Mouse (Mus musculus) CD8-positive naive resting alpha-beta T cell, adult 2 months (primary cell): ENCODE results near the gene Cdk14.

Experiments
- DNase-seq, 2 experiments: peaks; one replicate each; pipeline ENCODE4 v3.0.0; 2022; ENCODE audit warnings: low read depth in 2 of 2, low spot score in 2 of 2

Cdk14 gene

GRCm38 (mm10) chr5:5007489-5008152 is 412.5 kb downstream of the Cdk14 start:
- no peak for DNase-seq

DNA sequence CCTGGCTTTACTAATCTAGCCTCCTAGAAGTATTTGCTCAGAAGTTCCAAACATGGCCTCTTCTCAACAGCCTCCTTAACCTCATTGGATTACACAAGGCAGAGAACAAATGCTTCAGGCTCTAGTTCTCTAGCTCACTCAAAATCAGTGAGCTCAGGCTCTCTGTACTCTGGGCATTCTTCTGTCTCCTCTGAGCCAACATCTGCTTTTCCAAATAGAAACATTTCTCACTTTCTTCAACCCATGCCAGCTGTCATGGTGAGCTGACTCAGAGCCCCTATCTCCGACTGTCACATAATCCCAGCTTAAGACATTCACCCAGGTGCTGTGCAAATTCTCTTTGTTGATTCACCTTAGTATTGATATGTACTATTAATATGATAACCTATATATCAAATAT is 414.5 kb downstream of the Cdk14 start:
- no peak for DNase-seq

DNA sequence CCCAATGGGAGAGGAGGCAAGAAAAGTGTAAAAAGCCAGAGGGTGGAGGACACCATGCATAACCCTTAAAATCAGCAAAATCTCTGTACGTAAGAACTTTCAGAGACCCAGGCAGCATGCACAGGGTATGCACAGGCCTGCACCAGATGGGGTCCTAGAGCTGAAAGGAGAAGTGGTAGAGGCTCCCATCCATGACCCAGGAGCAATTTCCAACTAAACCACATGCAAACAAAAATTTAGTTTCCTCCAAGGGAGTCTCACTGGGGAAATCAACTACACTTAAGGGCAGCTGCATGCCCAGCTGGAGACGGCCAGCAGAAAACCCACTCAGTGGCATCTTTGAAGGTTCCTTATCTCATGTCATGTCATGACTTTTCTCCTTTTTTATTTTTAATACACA is 415.4 kb downstream of the Cdk14 start:
- no peak for DNase-seq

DNA sequence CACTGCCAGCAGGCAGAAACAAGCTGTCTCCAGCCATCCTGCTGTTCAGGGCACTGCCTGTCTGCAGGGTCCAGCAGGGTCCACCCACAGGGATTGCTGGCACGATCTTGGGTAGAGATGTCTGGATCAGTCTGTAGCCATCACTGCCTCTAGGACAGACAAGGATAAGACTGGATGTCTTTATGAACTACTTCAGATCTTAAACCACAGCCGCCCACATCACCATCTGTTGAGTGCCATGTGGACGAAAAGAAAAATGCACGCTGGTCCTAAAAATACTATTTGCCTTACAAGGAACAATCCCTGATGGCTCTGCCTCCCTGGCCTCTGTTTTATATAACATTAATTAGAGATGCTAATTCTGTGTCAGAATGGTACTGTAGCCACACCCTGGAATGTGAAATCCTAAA is 426.9 kb downstream of the Cdk14 start:
- no peak for DNase-seq

DNA sequence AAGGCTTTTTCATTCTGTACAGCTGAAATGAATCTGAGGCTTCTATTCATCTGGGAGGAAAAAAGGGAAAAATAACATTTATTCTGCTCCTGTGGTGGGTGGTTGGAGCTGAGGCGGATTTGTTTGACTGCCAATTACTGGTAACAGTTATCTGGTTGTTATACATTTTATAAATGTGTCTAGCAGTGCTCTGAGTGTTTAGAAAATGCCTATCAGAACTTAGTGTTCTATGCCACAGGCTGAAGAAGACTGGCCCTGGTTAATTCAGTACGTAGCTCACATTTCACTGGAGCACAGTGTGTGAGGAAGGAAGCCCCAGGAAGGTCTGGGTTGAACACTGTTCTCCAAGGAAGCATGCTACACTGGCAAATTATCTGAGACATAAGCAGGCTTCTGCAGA is 429.1 kb downstream of the Cdk14 start:
- DNase-seq, result no peak

DNA sequence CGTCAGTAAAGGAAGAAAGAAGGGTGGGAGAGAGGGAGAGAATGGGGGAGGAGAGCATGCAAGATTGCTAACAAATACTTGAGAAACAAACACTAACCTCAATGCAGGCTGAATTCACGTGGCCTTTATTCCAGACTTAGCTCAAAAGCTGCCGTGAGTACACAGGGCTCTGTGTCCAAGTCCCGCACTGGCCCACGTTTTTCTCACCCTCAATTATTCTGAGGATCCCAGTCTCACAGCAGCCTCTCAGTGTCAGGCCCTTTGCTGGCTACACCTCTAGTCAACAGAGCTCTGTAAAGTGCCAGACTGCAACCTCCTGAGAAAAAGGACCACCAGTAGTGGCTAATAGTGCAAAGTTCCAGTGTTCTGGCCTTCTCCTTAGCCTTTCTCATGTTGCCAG is 429.9 kb downstream of the Cdk14 start:
- no peak for DNase-seq

DNA sequence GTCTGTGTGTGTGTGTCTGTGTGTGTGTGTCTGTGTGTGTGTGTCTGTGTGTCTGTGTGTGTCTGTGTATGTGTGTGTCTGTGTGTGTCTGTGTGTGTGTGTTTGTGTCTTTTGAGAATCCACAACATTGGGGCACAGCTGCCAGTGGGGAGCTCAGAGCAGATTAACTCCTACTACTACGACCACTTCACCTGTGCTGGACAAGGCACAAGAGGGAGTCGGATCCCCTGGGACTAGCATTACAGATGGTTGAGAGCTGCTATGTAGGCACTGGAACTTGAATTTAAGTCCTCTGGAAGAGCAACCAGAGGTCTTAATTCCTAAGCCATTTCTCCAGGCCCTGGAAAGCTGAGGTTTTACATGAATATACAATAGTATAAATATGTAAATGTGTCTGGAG is 433.9 kb downstream of the Cdk14 start:
- no peak for DNase-seq

- no peak for DNase-seq
Observed at GRCm38 (mm10) chr5:4979551-4979950, 440.6 kb downstream of the Cdk14 start.

- DNase-seq, result no peak
Observed at GRCm38 (mm10) chr5:4973408-4973807, 446.7 kb downstream of the Cdk14 start.

DNA sequence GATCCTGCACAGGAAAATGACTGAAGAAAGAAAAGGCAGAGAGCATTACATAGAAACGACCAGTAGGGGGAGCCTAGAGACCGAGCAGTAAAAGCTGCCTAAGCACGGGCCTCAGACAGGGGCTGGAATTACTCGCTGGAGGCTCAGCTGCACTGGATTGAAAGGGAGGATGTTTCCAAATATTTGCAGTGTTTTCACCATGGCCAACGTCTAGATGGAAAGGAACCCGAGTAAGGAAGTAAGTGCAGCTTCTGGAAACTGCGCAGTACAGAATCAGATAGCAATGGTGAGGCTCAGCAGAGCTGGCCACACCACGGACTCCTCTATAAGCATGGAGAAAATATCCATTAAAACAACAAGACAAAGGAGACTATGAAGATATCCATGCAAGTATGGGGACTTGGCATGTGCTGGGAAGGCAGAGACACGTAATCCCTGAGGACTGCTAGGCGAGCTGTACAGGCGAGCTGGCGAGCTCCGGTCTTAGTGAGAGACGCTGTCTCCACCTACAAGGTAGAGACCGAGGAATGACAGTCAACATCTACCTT is 458.0 kb downstream of the Cdk14 start:
- DNase-seq, result no peak

DNA sequence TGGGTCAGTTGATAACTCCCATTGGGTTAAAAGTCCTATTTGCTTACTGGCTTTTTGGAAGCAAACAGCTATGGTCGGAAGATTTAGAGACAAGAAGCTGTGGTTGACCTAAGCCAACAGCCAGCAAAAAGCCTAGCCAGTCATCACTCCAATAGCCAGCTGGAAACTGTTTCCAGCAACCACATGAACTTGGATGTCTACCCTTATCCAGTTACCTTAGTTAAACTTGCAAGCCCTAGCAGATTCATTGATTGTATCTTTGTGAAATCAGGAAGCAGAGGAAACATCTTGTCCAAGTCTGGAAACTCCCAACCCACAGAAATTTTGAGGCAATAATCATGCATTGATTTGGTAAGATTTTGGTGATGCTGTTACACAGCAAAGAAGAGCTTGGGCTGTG is 458.5 kb downstream of the Cdk14 start:
- DNase-seq, result no peak

GRCm38 (mm10) chr5:4959446-4959845 is 460.7 kb downstream of the Cdk14 start:
- DNase-seq, result no peak

DNA sequence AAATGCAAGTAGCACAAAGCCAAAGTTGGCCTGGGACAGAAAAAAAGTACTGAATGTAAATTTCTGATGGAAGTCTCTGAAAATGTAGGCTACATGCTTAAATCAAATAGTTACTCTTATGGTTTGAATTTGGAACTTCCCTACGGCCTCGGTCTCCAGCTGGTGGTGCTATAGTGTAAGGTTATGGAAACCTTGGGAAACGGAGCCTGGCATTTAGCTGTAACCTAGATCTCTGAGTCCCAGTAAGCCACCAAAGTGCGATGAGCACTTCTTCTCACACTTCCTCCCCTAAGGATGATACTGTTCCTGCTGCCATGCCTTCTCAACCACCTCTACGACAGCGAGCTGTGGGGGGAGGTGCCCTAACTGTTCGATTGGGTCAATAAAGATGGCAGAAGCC is 464.1 kb downstream of the Cdk14 start:
- DNase-seq, result no peak

DNA sequence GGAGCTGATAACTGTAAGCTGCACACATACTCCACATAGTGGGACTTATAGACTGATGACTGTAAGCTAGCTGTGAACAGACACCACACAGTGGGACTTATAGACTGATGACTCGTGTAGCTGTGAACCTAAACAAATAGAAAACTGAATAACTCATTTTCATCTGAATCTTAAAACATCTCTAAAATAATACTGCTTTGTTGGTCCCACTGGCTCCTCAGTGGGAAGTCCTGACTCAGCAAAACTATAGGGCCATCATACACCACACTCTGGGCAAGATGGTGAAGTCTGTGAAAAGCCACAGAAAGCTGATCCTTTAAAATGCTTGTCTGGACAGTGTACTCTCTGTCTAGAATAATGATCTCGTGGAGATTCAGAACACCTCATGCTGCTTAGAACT is 464.7 kb downstream of the Cdk14 start:
- DNase-seq, result no peak

DNA sequence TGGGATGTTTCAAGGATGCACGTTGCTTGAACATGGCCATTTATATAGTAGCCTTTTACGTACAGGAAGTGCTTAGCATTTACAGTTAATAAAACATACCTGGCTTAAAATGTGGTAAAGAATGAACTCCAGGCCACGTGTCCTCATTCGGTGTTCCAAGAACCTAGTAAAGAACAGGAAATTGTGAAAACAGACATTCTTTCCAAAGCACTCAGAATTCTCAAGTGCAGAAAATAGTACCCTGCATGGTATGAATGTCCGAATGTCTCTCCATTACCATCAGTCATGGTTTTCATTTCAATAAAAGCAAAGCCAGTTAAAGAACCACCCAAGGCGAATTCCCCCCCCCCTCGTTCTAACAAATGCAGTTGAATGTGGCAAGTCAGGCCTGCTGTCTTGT is 470.7 kb downstream of the Cdk14 start:
- no peak for DNase-seq

- no peak for DNase-seq
Observed at GRCm38 (mm10) chr5:4948090-4948954, 471.8 kb downstream of the Cdk14 start.

DNA sequence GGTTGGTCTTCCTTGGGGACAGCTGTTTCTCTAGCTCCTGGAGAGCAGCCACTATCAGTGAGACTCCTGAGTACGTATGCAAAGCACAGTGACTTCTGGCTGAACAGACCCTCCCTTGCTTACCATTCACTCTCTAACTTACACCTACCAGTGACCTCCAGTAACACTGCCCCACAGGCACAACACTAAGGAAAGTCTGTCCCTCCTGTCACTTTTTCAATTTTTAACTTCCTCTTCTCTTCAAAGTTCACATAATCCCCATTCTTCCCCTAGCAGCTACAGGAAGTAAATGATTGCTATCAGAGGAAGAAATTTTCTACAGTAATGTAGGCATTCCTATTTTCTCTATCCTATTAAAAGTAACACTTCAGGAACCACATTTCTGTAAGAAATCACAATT is 485.0 kb downstream of the Cdk14 start:
- DNase-seq, result no peak

GRCm38 (mm10) chr5:4934491-4934890 is 485.6 kb downstream of the Cdk14 start:
- DNase-seq, result no peak

GRCm38 (mm10) chr5:4931539-4932143 is 488.5 kb downstream of the Cdk14 start:
- DNase-seq, result no peak

DNA sequence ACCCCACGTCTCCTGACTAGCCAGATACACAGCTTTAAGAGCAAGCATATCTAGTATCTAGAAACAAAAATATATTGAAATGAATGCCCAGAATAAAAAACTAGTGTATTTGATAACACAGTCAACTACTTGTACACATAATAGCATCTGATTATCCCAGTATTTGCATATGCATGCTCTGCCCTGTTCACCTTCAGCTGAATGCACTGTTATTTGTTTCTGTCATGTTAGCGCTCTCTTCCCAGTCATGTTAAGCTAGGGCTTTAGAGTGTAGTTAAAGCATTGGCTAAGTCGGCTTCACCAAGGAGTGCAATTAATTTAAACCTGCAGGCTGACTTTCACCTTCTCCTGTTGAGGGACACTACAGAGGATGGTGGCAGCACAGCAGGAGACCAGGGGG is 490.5 kb downstream of the Cdk14 start:
- no peak for DNase-seq

- no peak for DNase-seq
Observed at GRCm38 (mm10) chr5:4924866-4925265, 495.2 kb downstream of the Cdk14 start.

GRCm38 (mm10) chr5:4918376-4918775 is 501.7 kb downstream of the Cdk14 start:
- DNase-seq, result peak in 1 of 2 experiments; percentile 23
